Mouse (Mus musculus) heart, embryonic 10.5 days (tissue): ENCODE results near the gene Trim27. TPM values are rescaled to one million over a fixed set of nuclear protein-coding genes. Genes with fewer than 3 reads are reported as not detected.

Source experiments
- DNase-seq: peaks from one replicate; pipeline ENCODE4 v3.0.0-alpha.2; 2017; ENCODE audit warnings: low spot score
- H3K27ac ChIP-seq: fragments of 300-500 bp; sonication (generic); 2 replicates; pipeline ENCODE4 v1.5.1; 2016; ENCODE audit warnings: mild to moderate bottlenecking
- H3K27me3 ChIP-seq: fragments of 300-500 bp; sonication (generic); 2 replicates; pipeline ENCODE4 v1.6.1; 2016; ENCODE audit warnings: mild to moderate bottlenecking; ENCODE audit not compliant: poor library complexity, insufficient read depth, severe bottlenecking
- H3K36me3 ChIP-seq: fragments of 300-500 bp; sonication (generic); 2 replicates; pipeline ENCODE4 v1.6.1; 2016; ENCODE audit warnings: mild to moderate bottlenecking, moderate library complexity
- H3K4me1 ChIP-seq: fragments of 300-500 bp; sonication (generic); 2 replicates; pipeline ENCODE4 v1.6.1; 2016; ENCODE audit warnings: mild to moderate bottlenecking
- H3K4me3 ChIP-seq: fragments of 300-500 bp; sonication (generic); 2 replicates; pipeline ENCODE4 v1.5.1; 2016; ENCODE audit warnings: mild to moderate bottlenecking, moderate library complexity
- H3K9me3 ChIP-seq: fragments of 300-500 bp; sonication (generic); 2 replicates; pipeline ENCODE4 v1.6.1; 2016; ENCODE audit warnings: mild to moderate bottlenecking, moderate library complexity
- WGBS: fragments of 180-500 bp; shearing (Covaris S2); methylation state at CpG from one replicate; pipeline ENCODE4 v1.1.7; 2016; 5-methylcytosine and 5-hydroxymethylcytosine counted together
- polyA plus RNA-seq: library from polyadenylated mRNA; unstranded; fragments of >200 nt; fragmentation: Nextera tagmentation; extraction: Ambion mirVana; gene quantifications from 2 replicates; pipeline ENCODE4 v1.2.1, GENCODE M21; 2016

Trim27 gene
- polyA plus RNA-seq, 1 experiment from 2014 or later = 152 TPM

GRCm38 (mm10) chr13:21237161-21237560, 57.9 kb downstream of the Trim27 start:
- no peak for DNase-seq
- H3K4me3 ChIP-seq = no peak overlapping the region
- 58% methylated on average over 6 of the region's 6 CpGs for WGBS
- H3K9me3 ChIP-seq = no peaks in the 10 kb centered on the region
- no peaks in the 10 kb centered on the region for H3K27me3 ChIP-seq
- no peaks in the 10 kb centered on the region for H3K36me3 ChIP-seq
- H3K27ac ChIP-seq = no peak overlapping the region
- no peaks in the 10 kb centered on the region for H3K4me1 ChIP-seq

DNA sequence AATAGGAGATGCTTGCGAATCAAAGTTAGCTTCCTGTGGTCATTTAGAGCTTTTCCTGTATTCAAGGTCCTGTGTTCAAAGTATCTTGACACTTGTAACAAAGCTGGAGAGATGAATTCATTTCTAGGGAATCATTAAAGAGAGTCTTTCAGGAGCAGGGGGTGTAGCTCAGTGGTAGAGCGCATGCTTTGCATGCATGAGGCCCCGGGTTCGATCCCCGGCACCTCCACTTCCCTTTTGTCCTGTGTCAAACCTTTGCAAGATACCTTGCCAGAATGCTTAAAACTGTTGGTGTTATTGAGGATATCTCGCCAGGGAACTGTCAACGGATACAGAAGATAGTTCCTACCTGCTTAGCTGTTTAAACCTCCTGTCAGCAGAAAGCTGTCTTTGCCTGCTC, 61.5 kb downstream of the Trim27 start:
- 12% methylated on average over 7 of the region's 7 CpGs for WGBS

DNA sequence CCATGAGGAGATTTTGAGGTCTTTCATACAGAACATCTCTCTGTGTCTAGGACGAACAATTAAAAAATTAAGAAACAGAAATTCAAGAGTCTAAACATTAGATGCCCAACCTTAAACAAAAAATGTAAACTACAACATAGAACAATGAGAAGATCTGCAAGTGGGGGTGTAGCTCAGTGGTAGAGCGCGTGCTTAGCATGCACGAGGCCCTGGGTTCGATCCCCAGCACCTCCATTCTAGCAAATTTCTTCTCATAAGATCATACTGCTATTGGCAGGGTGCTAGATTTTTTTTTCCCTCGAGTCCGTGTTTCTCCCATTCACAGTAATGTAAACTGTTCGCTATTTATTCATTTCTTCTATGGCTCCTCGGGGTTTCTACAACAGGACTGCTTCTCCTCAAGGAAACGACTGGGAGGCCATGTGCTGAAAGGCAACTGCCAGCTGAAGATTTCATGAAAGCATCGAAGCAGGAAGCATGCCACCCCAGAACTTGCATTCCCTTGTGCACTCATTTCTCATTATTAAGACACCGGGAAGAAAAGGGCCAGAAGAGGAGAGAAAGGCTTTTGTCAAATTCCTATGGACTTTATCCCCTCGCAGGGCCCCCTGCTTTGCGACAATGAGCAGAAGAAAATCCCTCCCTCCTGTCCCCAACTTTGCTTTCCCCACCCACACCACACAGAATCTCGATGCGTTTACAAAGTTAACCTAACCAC, 63.3 kb downstream of the Trim27 start:
- no peak for DNase-seq
- Histone ChIP-seq H3K36me3 (no peaks in the 10 kb centered on the region), H3K4me1 (peaks cover 8% of the 10 kb centered on the region; the same call in 1 of the 2 replicates), H3K4me3 (peak overlapping the region; percentile 62), H3K27ac (0 out of 2 replicates have a peak overlapping the region, but pooled peaks have one; percentile 22), H3K27me3 (peaks cover 15% of the 10 kb centered on the region), H3K9me3 (no peaks in the 10 kb centered on the region)
- WGBS = 7% methylated on average over 16 of the region's 16 CpGs

More for the DNA sequence above, 61.5 kb downstream of the Trim27 start:
- Histone ChIP-seq H3K27ac (no peak overlapping the region), H3K9me3 (no peaks in the 10 kb centered on the region), H3K4me3 (peak overlapping the region; percentile 31; the same call in 1 of the 2 replicates), H3K4me1 (peaks cover 8% of the 10 kb centered on the region; the same call in 1 of the 2 replicates), H3K27me3 (peaks cover 15% of the 10 kb centered on the region), H3K36me3 (no peaks in the 10 kb centered on the region)
- no peak for DNase-seq

GRCm38 (mm10) chr13:21243196-21243595, 64.0 kb downstream of the Trim27 start:
- 16% methylated on average over 13 of the region's 13 CpGs for WGBS
- peak overlapping the region; percentile 62 for H3K4me3 ChIP-seq
- no peaks in the 10 kb centered on the region for H3K36me3 ChIP-seq
- 0 out of 2 replicates have a peak overlapping the region, but pooled peaks have one; percentile 22 for H3K27ac ChIP-seq
- H3K4me1 ChIP-seq = peaks cover 8% of the 10 kb centered on the region; the same call in 1 of the 2 replicates
- peaks cover 15% of the 10 kb centered on the region for H3K27me3 ChIP-seq
- DNase-seq = no peak
- no peaks in the 10 kb centered on the region for H3K9me3 ChIP-seq

GRCm38 (mm10) chr13:21244089-21244488, 64.8 kb downstream of the Trim27 start:
- Histone ChIP-seq H3K9me3 (no peaks in the 10 kb centered on the region), H3K4me1 (peaks cover 8% of the 10 kb centered on the region; the same call in 1 of the 2 replicates), H3K36me3 (no peaks in the 10 kb centered on the region), H3K27me3 (peaks cover 15% of the 10 kb centered on the region), H3K4me3 (0 out of 2 replicates have a peak overlapping the region, but pooled peaks have one; percentile 62), H3K27ac (no peak overlapping the region)
- no peak for DNase-seq
- 80% methylated on average over 5 of the region's 5 CpGs for WGBS

Other genes with a start within 250 kb of the Trim27 start
- not detected in 2 replicates for gene Olfr1370, start 104.5 kb upstream of the Trim27 start, polyA plus RNA-seq
- 0.07 and 0.10 TPM in 2 replicates for gene Olfr1369-ps1, start 68.0 kb upstream of the Trim27 start, polyA plus RNA-seq
- not detected in 2 replicates for gene Olfr263, start 49.8 kb upstream of the Trim27 start, polyA plus RNA-seq
- not detected in 2 replicates for gene Olfr1368, start 33.6 kb upstream of the Trim27 start, polyA plus RNA-seq
- gene Gpx5, start 113.3 kb downstream of the Trim27 start, polyA plus RNA-seq = not detected in 2 replicates
- not detected in 2 replicates for gene Gpx6, start 132.7 kb downstream of the Trim27 start, polyA plus RNA-seq
- not detected in 2 replicates for gene Olfr1367, start 167.5 kb downstream of the Trim27 start, polyA plus RNA-seq
- gene Zscan12, start 183.4 kb downstream of the Trim27 start, polyA plus RNA-seq = 8.9 and 12.5 TPM in 2 replicates
- 69.4 and 78.6 TPM in 2 replicates for gene Zkscan3, start 223.3 kb downstream of the Trim27 start, polyA plus RNA-seq